ENCODE assay signal across 21 mouse cellular contexts in genomic region chr19:50566306-50566705, GRCm38 (mm10).
"Had no signal": no experiment of that assay in that cellular context is flagged by ENCODE, and none has a peak within 500 bp of the region (broad histone marks: within the 10 kb centered on the region; RNA-seq: fewer than 3 reads in every experiment).

No protein-coding gene starts in this region.

- H3K4me3 ChIP-seq: lung, embryonic 15.5 days; midbrain, embryonic 10.5 days; midbrain, embryonic 12.5 days; myocyte; neural tube, embryonic 13.5 days; neural tube, embryonic 15.5 days had no signal

- H3K27me3 ChIP-seq: lung, embryonic 15.5 days; midbrain, embryonic 12.5 days; neural tube, embryonic 13.5 days; neural tube, embryonic 15.5 days had no signal

- ATAC-seq: liver, postnatal 0 days; lung, postnatal 0 days; midbrain, embryonic 16.5 days had no signal

- DNase-seq: liver, postnatal 0 days; lung, adult 2 months; lung, postnatal 14 days; lung, postnatal 36 days; midbrain, embryonic 14.5 days; retina, postnatal 1 day; right cerebral cortex, adult 18-20 months; right cerebral cortex, postnatal 25 days; right cerebral cortex, postnatal 4 days; spleen, adult 18-20 months; thymus, adult 18-20 months; thymus, postnatal 25 days; thymus, postnatal 4 days had no signal

- H3K36me3 ChIP-seq: lung, embryonic 15.5 days; midbrain, embryonic 10.5 days; midbrain, embryonic 12.5 days; neural tube, embryonic 13.5 days; neural tube, embryonic 15.5 days had no signal

- H3K4me1 ChIP-seq: lung, embryonic 15.5 days; midbrain, embryonic 10.5 days; midbrain, embryonic 12.5 days; neural tube, embryonic 13.5 days; neural tube, embryonic 15.5 days had no signal

- H3K9ac ChIP-seq: liver, postnatal 0 days; lung, embryonic 15.5 days; midbrain, embryonic 12.5 days; neural tube, embryonic 13.5 days; neural tube, embryonic 15.5 days had no signal

- H3K9me3 ChIP-seq: lung, embryonic 15.5 days; midbrain, embryonic 10.5 days; midbrain, embryonic 12.5 days; neural tube, embryonic 13.5 days; neural tube, embryonic 15.5 days had no signal

- H3K4me2 ChIP-seq: lung, embryonic 15.5 days; midbrain, embryonic 12.5 days; neural tube, embryonic 13.5 days; neural tube, embryonic 15.5 days had no signal

- H3K27ac ChIP-seq: lung, embryonic 15.5 days; midbrain, embryonic 10.5 days; midbrain, embryonic 12.5 days; neural tube, embryonic 13.5 days; neural tube, embryonic 15.5 days had no signal
